In the genomic region with DNA sequence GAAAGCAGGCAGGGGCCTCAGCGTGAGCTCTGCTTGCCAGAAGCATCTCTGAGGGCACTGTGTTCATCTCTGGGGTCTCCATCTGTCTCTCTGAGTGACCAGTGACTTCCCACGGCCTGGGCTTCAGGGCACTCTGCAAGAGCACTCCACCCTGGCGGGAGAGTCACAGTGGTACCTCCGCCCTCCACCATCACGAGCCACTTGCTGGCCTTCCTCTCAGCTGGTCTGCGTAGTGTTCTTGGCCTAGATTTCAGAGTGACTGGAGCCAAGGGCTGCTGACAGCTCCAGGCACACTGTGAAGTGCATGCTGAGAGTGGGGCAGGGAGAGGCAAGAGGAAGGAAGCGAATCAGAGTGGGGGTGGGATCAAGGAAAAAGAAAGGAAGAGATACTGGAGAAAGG, we compare ENCODE assay signal across 10 mouse cellular contexts. TPM values are rescaled to one million over a fixed set of nuclear protein-coding genes. Genes with fewer than 3 reads are reported as not detected.
DNase-seq lines count a peak whose midpoint lies in the region; ATAC-seq and TF ChIP-seq lines count a peak whose summit lies in the region.
"Had no signal": no experiment of that assay in that cellular context is flagged by ENCODE, and none has a peak within 500 bp of the region (broad histone marks: within the 10 kb centered on the region; RNA-seq: fewer than 3 reads in every experiment).

No protein-coding gene starts in this region.

- ATAC-seq in forebrain, postnatal 0 days: no peak
- ATAC-seq in midbrain, postnatal 0 days (ENCODE audit: low FRiP score): no peak

- no peak overlapping the region for H3K9ac ChIP-seq in forebrain, postnatal 0 days
- H3K9ac ChIP-seq in midbrain, postnatal 0 days (replicated peaks; ENCODE audit: low read length, poor library complexity, severe bottlenecking): no peak overlapping the region
- H3K9ac ChIP-seq: neural tube, embryonic 13.5 days had no signal

- H3K9me3 ChIP-seq in forebrain, embryonic 10.5 days: no peaks in the 10 kb centered on the region
- no peaks in the 10 kb centered on the region for H3K9me3 ChIP-seq in forebrain, postnatal 0 days (ENCODE audit: low read length)
- no peaks in the 10 kb centered on the region for H3K9me3 ChIP-seq in midbrain, postnatal 0 days (ENCODE audit: low read length)
- H3K9me3 ChIP-seq: neural tube, embryonic 13.5 days had no signal

- H3K36me3 ChIP-seq in forebrain, embryonic 10.5 days (replicated peaks): peaks cover 3% of the 10 kb centered on the region
- H3K36me3 ChIP-seq in forebrain, postnatal 0 days (ENCODE audit: insufficient read depth): 0 out of 2 replicates have a peak, but pooled peaks cover 3% of the 10 kb centered on the region
- peaks cover 3% of the 10 kb centered on the region; the same call in 1 of the 2 replicates for H3K36me3 ChIP-seq in midbrain, postnatal 0 days (ENCODE audit: insufficient read depth, low read length)

- 75% methylated on average over 7 of the region's 7 CpGs for WGBS in forebrain, embryonic 10.5 days
- WGBS in forebrain, postnatal 0 days: 56% methylated on average over 7 of the region's 7 CpGs
- WGBS in lung, adult 2 months: 42% methylated on average over 7 of the region's 7 CpGs
- WGBS in midbrain, postnatal 0 days: 63% methylated on average over 7 of the region's 7 CpGs

- no peak for TF ChIP-seq POLR2A in lung, adult 2 months (IDR thresholded peaks at IDR 0.05; ENCODE audit: borderline replicate concordance, extremely low read depth, low read depth, low read length)

- no peak overlapping the region for H3K4me2 ChIP-seq in forebrain, postnatal 0 days (ENCODE audit: low read depth)
- no peak overlapping the region for H3K4me2 ChIP-seq in midbrain, postnatal 0 days (ENCODE audit: low read depth, low read length, poor library complexity, severe bottlenecking)
- H3K4me2 ChIP-seq: neural tube, embryonic 13.5 days had no signal

- H3K4me3 ChIP-seq in forebrain, embryonic 10.5 days: no peak overlapping the region
- no peak overlapping the region for H3K4me3 ChIP-seq in forebrain, postnatal 0 days (ENCODE audit: low read depth, low read length)
- no peak overlapping the region for H3K4me3 ChIP-seq in lung, adult 2 months (replicated peaks; ENCODE audit: extremely low read depth, low read depth, low read length)
- H3K4me3 ChIP-seq in midbrain, postnatal 0 days (ENCODE audit: low read depth, low read length): no peak overlapping the region
- H3K4me3 ChIP-seq: neural tube, embryonic 13.5 days had no signal

- H3K27ac ChIP-seq in forebrain, embryonic 10.5 days: peak overlapping the region; percentile 72
- H3K27ac ChIP-seq in forebrain, postnatal 0 days (ENCODE audit: low read depth, low read length): no peak overlapping the region
- H3K27ac ChIP-seq in midbrain, postnatal 0 days (ENCODE audit: low read depth, low read length): no peak overlapping the region
- H3K27ac ChIP-seq: neural tube, embryonic 13.5 days had no signal

- peaks cover 86% of the 10 kb centered on the region for H3K4me1 ChIP-seq in forebrain, embryonic 10.5 days
- peaks cover 12% of the 10 kb centered on the region for H3K4me1 ChIP-seq in forebrain, postnatal 0 days (ENCODE audit: insufficient read depth)
- peaks cover 7% of the 10 kb centered on the region for H3K4me1 ChIP-seq in lung, adult 2 months (ENCODE audit: control insufficient read depth, insufficient read depth, low read length)
- peaks cover 13% of the 10 kb centered on the region; the same call in 1 of the 2 replicates for H3K4me1 ChIP-seq in midbrain, postnatal 0 days (ENCODE audit: insufficient read depth, low read length)

- H3K27me3 ChIP-seq in forebrain, embryonic 10.5 days (ENCODE audit: poor library complexity, severe bottlenecking): peaks cover 41% of the 10 kb centered on the region
- no peaks in the 10 kb centered on the region for H3K27me3 ChIP-seq in forebrain, postnatal 0 days (ENCODE audit: insufficient read depth, low read length)
- no peaks in the 10 kb centered on the region for H3K27me3 ChIP-seq in midbrain, postnatal 0 days (ENCODE audit: insufficient read depth, low read length)

- no peak for DNase-seq in forebrain, embryonic 10.5 days (ENCODE audit: extremely low spot score, low spot score)
- DNase-seq in forebrain, postnatal 0 days: no peak
- DNase-seq in lung, adult 18-20 months: peak; percentile 65 to 72
- no peak for DNase-seq in lung, adult 2 months
- DNase-seq in heart, adult 8-10 months (ENCODE audit: low spot score): peak; percentile 77
- DNase-seq in lung, postnatal 10 days: peak; percentile 61
- DNase-seq in midbrain, postnatal 0 days (ENCODE audit: low spot score): no peak
- DNase-seq in embryo, embryonic 10 days (ENCODE audit: low spot score): no peak
- DNase-seq: layer of hippocampus, adult 9-11 months had no signal

- TF ChIP-seq CTCF in forebrain, postnatal 0 days (IDR thresholded peaks at IDR 0.05; ENCODE audit: low read depth): no peak
- no peak for TF ChIP-seq CTCF in lung, adult 2 months (IDR thresholded peaks at IDR 0.05; ENCODE audit: insufficient read depth, low read length)
- TF ChIP-seq CTCF in midbrain, postnatal 0 days (IDR thresholded peaks at IDR 0.05): no peak

RNA-seq across cellular contexts. Expression of gene A3galt2, which starts 31.1 kb away (rescaled TPM):
- polyA plus RNA-seq in forebrain, embryonic 10.5 days (2016; fragmentation: Nextera tagmentation; extraction: Ambion mirVana): 0.07 and 0.17 TPM in 2 replicates
- 0.52 and 0.92 TPM in 2 replicates for total RNA-seq in forebrain, postnatal 0 days (2014; rRNA removed)
- 0.05 and 0.16 TPM in 2 replicates for polyA plus RNA-seq in forebrain, postnatal 0 days (2015; fragmentation: Nextera tagmentation; extraction: Ambion mirVana)
- polyA plus RNA-seq in lung, adult 2 months (2012; rRNA removed): 0.34 and 0.58 TPM in 2 replicates
- under 1 TPM in 2 of 4 experiments, not detected in 2; 0.09 to 0.11 TPM for total RNA-seq in heart, adult 8-10 months (2022)
- 0.19 and 0.38 TPM in 2 replicates for total RNA-seq in midbrain, postnatal 0 days (2014; rRNA removed)
- 0.05 TPM in 1 of 2 replicates, not detected in the other for polyA plus RNA-seq in midbrain, postnatal 0 days (2015; fragmentation: Nextera tagmentation; extraction: Ambion mirVana)

Comparison
In these comparisons a context has a peak if more than half of its experiments do, and no peak if none do; other contexts are left out.
1. DNase-seq: peak in lung, adult 18-20 months (2 of 2), heart, adult 8-10 months (single experiment) and lung, postnatal 10 days (single experiment); none in forebrain, embryonic 10.5 days (single experiment), forebrain, postnatal 0 days (single experiment), lung, adult 2 months (single experiment), midbrain, postnatal 0 days (single experiment) and embryo, embryonic 10 days (single experiment).